Mouse (Mus musculus) liver, embryonic 11.5 days (tissue): ENCODE measurements at regions not wholly inside any gene's neighbourhood (a gene's known extent, or its start where the extent isn't known, plus 50 kb on each side); places are given as distances from the start of the nearest gene placed in this dataset.

Experiments
- ATAC-seq: fragments of 200-750 bp; cut with Nextera tagmentation; replicated peaks from 2 replicates; pipeline ENCODE4 v1.8.0; 2017; ENCODE audit warnings: moderate number of reproducible peaks, mild to moderate bottlenecking, moderate TSS enrichment, moderate library complexity; ENCODE audit not compliant: low FRiP score
- DNase-seq: peaks from one replicate; pipeline ENCODE4 v3.0.0-alpha.2; 2017; ENCODE audit warnings: low spot score
- H3K27ac ChIP-seq: fragments of 300-500 bp; sonication (generic); 2 replicates; pipeline ENCODE4 v1.5.1; 2014; ENCODE audit warnings: mild to moderate bottlenecking, low read depth, low read length, control low read depth
- H3K27me3 ChIP-seq: fragments of 300-500 bp; sonication (generic); replicated peaks from 2 replicates; pipeline ENCODE4 v1.6.1; 2014; ENCODE audit warnings: low read length, mixed read lengths; ENCODE audit not compliant: control insufficient read depth, insufficient read depth
- H3K36me3 ChIP-seq: fragments of 300-500 bp; sonication (generic); 2 replicates; pipeline ENCODE4 v1.6.1; 2014; ENCODE audit warnings: mild to moderate bottlenecking, low read length, moderate library complexity, mixed read lengths; ENCODE audit not compliant: control insufficient read depth, insufficient read depth
- H3K4me1 ChIP-seq: fragments of 300-500 bp; sonication (generic); replicated peaks from 2 replicates; pipeline ENCODE4 v1.6.1; 2014; ENCODE audit warnings: low read length, mixed read lengths; ENCODE audit not compliant: control insufficient read depth, insufficient read depth
- H3K4me2 ChIP-seq: fragments of 300-500 bp; sonication (generic); 2 replicates; pipeline ENCODE4 v1.6.1; 2014; ENCODE audit warnings: mild to moderate bottlenecking, control low read depth, moderate library complexity
- H3K4me3 ChIP-seq: fragments of 300-500 bp; sonication (generic); 2 replicates; pipeline ENCODE4 v1.5.1; 2014; ENCODE audit warnings: low read depth, low read length, control low read depth
- H3K9ac ChIP-seq: fragments of 300-500 bp; sonication (generic); 2 replicates; pipeline ENCODE4 v1.6.1; 2014; ENCODE audit warnings: low read depth, low read length, control low read depth
- H3K9me3 ChIP-seq: fragments of 300-500 bp; sonication (generic); 2 replicates; pipeline ENCODE4 v1.6.1; 2016; ENCODE audit warnings: low read length, inconsistent platforms, mixed read lengths; ENCODE audit not compliant: control insufficient read depth
- WGBS: fragments of 180-500 bp; shearing (Covaris S2); extraction: QIAGEN DNeasy Blood & Tissue Kit; methylation state at CpG from one replicate; pipeline ENCODE4 v1.1.7; 2014; 5-methylcytosine and 5-hydroxymethylcytosine counted together

DNA sequence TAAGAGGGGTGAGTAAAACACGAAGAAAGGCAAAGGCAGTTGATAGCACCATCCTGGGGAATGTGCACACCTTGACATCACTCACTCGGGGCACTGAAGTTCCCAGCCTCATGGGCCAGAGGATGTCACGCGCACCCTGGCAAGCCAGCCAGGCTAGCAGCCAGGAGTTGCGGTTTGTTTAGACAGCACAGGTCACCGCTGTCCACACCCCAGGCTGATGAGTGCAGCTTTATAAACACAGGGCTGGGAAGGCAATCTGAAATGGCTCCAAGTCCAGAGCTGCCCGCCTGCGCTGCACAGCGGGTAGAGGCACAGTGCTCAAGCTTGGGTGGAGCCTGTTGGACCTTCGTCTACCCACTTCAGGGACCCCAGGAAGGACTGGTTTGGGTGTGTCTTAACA lies 216.8 kb downstream of the Bcor start:
- Histone ChIP-seq H3K9me3 (no peaks in the 10 kb centered on the region), H3K27ac (no peak overlapping the region), H3K9ac (no peak overlapping the region), H3K4me3 (no peak overlapping the region), H3K4me2 (no peak overlapping the region), H3K27me3 (peaks cover 8% of the 10 kb centered on the region), H3K36me3 (no peaks in the 10 kb centered on the region), H3K4me1 (no peaks in the 10 kb centered on the region)
- WGBS = 49% methylated on average over 10 of the region's 10 CpGs
- ATAC-seq (no peak), DNase-seq (no peak)

DNA sequence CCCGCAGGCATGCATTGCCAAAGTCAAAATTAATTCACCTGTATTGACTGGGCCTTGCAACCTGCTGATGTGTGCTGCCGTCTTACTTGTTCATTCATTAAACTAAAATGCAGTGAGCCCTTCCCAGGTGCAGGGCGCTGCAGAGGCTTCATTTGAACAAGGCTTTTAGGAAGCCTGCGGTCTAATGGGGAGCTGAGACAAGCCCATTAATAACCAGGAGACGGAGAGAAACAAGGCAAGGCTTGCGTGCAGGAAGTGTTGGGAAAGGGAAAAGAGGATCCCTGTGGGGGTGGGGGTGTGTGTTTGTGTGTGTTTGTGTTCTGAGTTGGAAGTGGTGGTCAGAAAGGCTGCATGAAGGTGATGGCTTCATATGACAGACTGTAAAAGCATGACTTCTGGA lies 215.6 kb downstream of the Bcor start:
- no peak overlapping the region for H3K9ac ChIP-seq
- ATAC-seq = no peak
- H3K4me1 ChIP-seq = no peaks in the 10 kb centered on the region
- peaks cover 8% of the 10 kb centered on the region for H3K27me3 ChIP-seq
- H3K9me3 ChIP-seq = no peaks in the 10 kb centered on the region
- 50% methylated on average over 6 of the region's 6 CpGs for WGBS
- no peak overlapping the region for H3K4me3 ChIP-seq
- no peak overlapping the region for H3K4me2 ChIP-seq
- no peak for DNase-seq
- H3K27ac ChIP-seq = no peak overlapping the region
- no peaks in the 10 kb centered on the region for H3K36me3 ChIP-seq

DNA sequence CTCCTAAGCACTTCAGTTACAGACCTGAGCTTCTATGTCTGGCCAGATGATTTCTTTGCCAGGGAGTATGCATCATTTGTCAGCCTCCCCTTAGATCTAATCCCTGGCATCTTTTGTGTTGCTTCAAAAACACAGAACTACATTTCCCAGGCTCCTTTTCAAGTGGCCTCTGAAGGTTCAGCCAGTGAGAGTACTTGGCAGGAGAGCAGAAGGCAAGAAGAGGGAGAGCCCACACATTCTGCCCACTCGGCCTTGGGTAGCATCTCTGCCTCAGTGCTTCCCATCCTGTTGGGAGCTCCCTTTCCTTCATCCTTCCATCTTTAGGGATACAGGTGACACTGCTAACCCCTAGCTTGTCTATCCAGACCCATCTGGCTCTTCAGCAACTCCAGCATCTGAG lies 214.9 kb downstream of the Bcor start:
- DNase-seq (no peak), ATAC-seq (no peak)
- no peaks in the 10 kb centered on the region for H3K9me3 ChIP-seq
- no peaks in the 10 kb centered on the region for H3K4me1 ChIP-seq
- H3K9ac ChIP-seq = no peak overlapping the region
- WGBS = 67% methylated on average over 1 of the region's 1 CpGs
- H3K27me3 ChIP-seq = peaks cover 8% of the 10 kb centered on the region
- no peaks in the 10 kb centered on the region for H3K36me3 ChIP-seq
- no peak overlapping the region for H3K4me3 ChIP-seq
- no peak overlapping the region for H3K27ac ChIP-seq
- H3K4me2 ChIP-seq = no peak overlapping the region

DNA sequence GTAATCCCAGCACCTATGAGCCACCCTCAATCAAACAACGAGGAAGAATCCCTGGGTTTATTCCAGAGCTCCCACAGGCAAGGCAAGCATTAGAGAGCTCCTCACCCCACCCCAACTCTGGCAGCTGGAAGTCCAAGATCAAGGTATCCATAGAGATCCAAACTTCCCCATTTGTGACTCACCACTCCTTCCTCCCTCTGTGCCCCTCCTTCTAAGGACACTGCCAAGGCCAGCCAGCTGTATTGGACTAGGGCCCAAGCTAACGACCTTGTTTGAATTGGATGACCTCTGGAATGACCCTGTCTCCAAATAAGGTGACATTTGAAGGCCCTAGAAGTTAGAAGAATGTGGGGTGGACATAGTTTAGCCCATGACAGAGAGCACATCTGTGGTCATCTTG lies 208.0 kb downstream of the Bcor start:
- DNase-seq (no peak), ATAC-seq (no peak)
- Histone ChIP-seq H3K27me3 (no peaks in the 10 kb centered on the region; the same call in none of the 2 replicates), H3K9ac (no peak overlapping the region), H3K4me1 (no peaks in the 10 kb centered on the region), H3K36me3 (no peaks in the 10 kb centered on the region), H3K27ac (no peak overlapping the region), H3K9me3 (no peaks in the 10 kb centered on the region), H3K4me3 (no peak overlapping the region), H3K4me2 (no peak overlapping the region)
- 49% methylated on average over 2 of the region's 2 CpGs for WGBS

DNA sequence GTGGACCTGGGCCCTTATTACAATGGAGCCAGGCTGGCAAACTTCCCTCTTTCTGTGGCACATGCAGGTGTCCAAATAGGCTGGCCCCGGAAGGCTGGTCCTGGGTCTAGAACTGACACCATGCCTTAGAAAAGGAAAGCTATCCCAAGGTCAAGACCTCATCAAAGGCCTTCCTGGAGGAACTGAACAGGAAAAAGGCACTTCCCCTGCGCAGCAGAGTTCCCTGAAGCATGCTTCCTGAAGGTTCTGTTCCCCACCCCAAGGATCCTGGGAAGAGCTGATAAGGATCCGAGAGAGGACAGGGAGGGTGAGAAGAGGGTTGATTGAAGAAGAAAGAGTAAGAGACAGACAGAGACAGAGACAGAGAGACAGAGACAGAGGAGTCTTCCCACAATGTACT lies 204.0 kb downstream of the Bcor start:
- no peak overlapping the region for H3K4me3 ChIP-seq
- no peaks in the 10 kb centered on the region for H3K9me3 ChIP-seq
- WGBS = 48% methylated on average over 3 of the region's 3 CpGs
- H3K4me1 ChIP-seq = no peaks in the 10 kb centered on the region
- ATAC-seq (no peak), DNase-seq (no peak)
- no peak overlapping the region for H3K4me2 ChIP-seq
- no peaks in the 10 kb centered on the region; the same call in 1 of the 2 replicates for H3K27me3 ChIP-seq
- H3K36me3 ChIP-seq = no peaks in the 10 kb centered on the region
- H3K27ac ChIP-seq = no peak overlapping the region
- no peak overlapping the region for H3K9ac ChIP-seq

DNA sequence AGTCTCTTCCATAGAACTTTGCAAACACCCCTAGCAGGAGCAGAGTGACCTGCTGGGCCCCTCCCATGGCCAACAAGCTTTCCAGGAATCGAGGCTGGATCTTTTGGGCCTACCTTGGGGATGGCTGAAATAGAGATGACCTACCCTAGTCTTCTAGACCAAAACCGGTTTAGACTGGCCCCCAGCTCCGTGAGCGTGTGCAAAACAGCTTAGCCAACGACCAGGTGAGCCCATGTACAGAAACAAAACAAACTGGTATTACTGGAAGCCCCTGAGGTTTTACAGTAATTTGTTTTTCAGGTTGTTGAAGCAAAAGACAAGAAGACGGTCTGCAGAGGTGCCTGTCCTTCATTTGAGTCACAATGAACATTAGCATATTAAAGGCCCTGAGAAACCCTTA lies 203.1 kb downstream of the Bcor start:
- no peak overlapping the region for H3K27ac ChIP-seq
- no peaks in the 10 kb centered on the region for H3K4me1 ChIP-seq
- DNase-seq (no peak), ATAC-seq (no peak)
- no peak overlapping the region for H3K4me3 ChIP-seq
- no peaks in the 10 kb centered on the region for H3K36me3 ChIP-seq
- no peak overlapping the region for H3K4me2 ChIP-seq
- peaks cover 3% of the 10 kb centered on the region; the same call in 1 of the 2 replicates for H3K27me3 ChIP-seq
- no peaks in the 10 kb centered on the region for H3K9me3 ChIP-seq
- WGBS = 59% methylated on average over 6 of the region's 6 CpGs
- no peak overlapping the region for H3K9ac ChIP-seq

DNA sequence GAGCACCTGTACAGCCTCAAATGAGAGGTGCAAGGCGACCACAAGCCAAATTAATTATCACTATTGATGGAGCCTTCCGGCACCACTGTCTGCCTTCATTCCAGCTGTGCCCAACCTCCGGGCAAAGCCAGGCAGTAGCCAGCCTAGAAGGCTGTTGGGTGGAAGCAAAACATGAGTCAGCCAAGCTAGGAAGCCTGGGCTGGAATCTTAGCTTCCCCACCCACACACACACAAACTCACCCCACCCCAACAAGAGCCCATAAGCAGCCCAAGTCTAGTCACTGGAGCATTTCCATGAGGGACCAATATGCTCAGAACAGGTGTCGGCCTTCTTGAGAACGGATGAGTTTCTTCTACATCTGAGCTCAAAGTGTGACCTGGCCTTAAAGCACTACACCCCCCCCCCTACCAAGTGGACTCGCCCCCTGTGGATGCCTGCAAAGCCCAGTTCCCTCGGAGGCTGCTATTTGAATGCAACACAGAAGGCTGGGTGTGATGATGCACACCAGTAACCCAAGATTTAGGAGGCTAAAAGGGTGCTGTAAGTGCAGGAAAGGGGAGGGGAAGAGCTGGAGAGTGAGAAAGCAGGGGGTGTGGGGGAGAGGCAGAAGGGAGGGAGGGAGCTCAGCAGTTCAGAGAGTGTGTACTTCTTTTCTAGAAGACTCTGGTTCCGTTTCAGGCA lies 200.1 kb downstream of the Bcor start:
- no peaks in the 10 kb centered on the region for H3K4me1 ChIP-seq
- H3K9ac ChIP-seq = no peak overlapping the region
- no peaks in the 10 kb centered on the region for H3K36me3 ChIP-seq
- DNase-seq (no peak), ATAC-seq (no peak)
- no peak overlapping the region for H3K4me3 ChIP-seq
- no peak overlapping the region for H3K4me2 ChIP-seq
- peaks cover 3% of the 10 kb centered on the region; the same call in 1 of the 2 replicates for H3K27me3 ChIP-seq
- no peak overlapping the region for H3K27ac ChIP-seq
- H3K9me3 ChIP-seq = no peaks in the 10 kb centered on the region
- WGBS = 73% methylated on average over 8 of the region's 8 CpGs

DNA sequence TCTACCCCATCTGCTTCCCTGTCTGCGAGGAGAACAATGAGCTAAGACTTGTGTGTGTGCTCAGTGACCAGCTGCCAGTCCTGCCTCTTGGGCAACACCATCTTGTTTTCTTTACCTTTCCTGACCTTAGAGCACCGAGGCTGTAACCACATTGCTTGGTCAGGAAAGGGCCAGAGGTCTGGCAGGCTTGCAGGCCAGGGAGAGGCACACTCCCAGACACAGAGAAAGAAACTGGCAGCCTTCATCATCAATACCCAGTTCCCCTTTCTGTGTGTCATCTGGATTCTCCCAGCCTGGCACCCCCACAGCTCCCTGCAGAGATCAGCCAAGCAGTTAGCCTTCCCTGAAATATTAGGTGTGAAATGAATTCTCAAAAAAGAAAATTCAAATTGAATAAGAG lies 198.8 kb downstream of the Bcor start:
- H3K4me2 ChIP-seq = no peak overlapping the region
- H3K4me1 ChIP-seq = no peaks in the 10 kb centered on the region
- H3K9ac ChIP-seq = no peak overlapping the region
- no peak for DNase-seq
- no peaks in the 10 kb centered on the region for H3K9me3 ChIP-seq
- WGBS = 37% methylated on average over 2 of the region's 2 CpGs
- no peak for ATAC-seq
- H3K36me3 ChIP-seq = no peaks in the 10 kb centered on the region
- H3K4me3 ChIP-seq = no peak overlapping the region
- peaks cover 3% of the 10 kb centered on the region; the same call in 1 of the 2 replicates for H3K27me3 ChIP-seq
- H3K27ac ChIP-seq = no peak overlapping the region

DNA sequence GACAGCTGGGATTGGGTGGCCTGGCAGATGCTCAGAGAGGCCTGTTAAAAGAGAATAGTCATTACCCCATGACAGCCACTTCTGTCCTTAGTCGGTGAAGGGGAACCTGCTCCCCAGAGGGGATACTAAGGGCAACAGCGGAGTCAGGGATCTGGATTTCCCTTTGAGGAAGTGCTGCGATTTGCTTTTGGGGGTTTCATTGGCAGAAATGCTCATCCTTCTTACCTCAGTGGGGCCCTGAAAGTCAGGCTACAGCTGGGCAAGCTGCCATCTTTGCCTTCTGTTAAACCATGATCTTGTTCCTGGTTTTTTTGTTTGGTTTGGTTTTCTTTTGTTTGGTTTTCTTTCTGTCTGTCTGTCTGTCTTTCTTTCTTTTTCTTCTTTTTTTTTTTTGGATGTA lies 195.7 kb downstream of the Bcor start:
- no peak for ATAC-seq
- 73% methylated on average over 3 of the region's 3 CpGs for WGBS

More for the DNA sequence above, 195.7 kb downstream of the Bcor start:
- H3K27me3 ChIP-seq = peaks cover 5% of the 10 kb centered on the region; the same call in 1 of the 2 replicates
- no peak overlapping the region for H3K4me3 ChIP-seq
- no peaks in the 10 kb centered on the region for H3K9me3 ChIP-seq
- no peaks in the 10 kb centered on the region for H3K4me1 ChIP-seq
- no peaks in the 10 kb centered on the region for H3K36me3 ChIP-seq
- DNase-seq = no peak
- no peak overlapping the region for H3K27ac ChIP-seq
- no peak overlapping the region for H3K9ac ChIP-seq
- H3K4me2 ChIP-seq = no peak overlapping the region
